Mouse (Mus musculus) midbrain, embryonic 16.5 days (tissue): Measurements from ENCODE around the gene Gm12887. TPM values are rescaled to one million over a fixed set of nuclear protein-coding genes. Genes with fewer than 3 reads are reported as not detected.

Experiments
- ATAC-seq: fragments of 200-750 bp; cut with Nextera tagmentation; 2 replicates; pipeline ENCODE4 v1.8.0; 2017; ENCODE audit warnings: moderate TSS enrichment
- H3K27ac ChIP-seq: fragments of 300-500 bp; sonication (generic); 2 replicates; pipeline ENCODE4 v1.5.1; 2014; ENCODE audit warnings: mild to moderate bottlenecking, low read length, mixed read lengths
- H3K27me3 ChIP-seq: fragments of 300-500 bp; sonication (generic); 2 replicates; pipeline ENCODE4 v1.6.1; 2014; ENCODE audit warnings: low read depth, low read length, mixed read lengths; ENCODE audit not compliant: control insufficient read depth, insufficient read depth
- H3K36me3 ChIP-seq: fragments of 300-500 bp; sonication (generic); 2 replicates; pipeline ENCODE4 v1.6.1; 2014; ENCODE audit warnings: mild to moderate bottlenecking, low read length, moderate library complexity, mixed read lengths; ENCODE audit not compliant: control insufficient read depth, insufficient read depth
- H3K4me1 ChIP-seq: fragments of 300-500 bp; sonication (generic); 2 replicates; pipeline ENCODE4 v1.6.1; 2014; ENCODE audit warnings: mild to moderate bottlenecking, low read length, mixed read lengths; ENCODE audit not compliant: control insufficient read depth, insufficient read depth
- H3K4me2 ChIP-seq: fragments of 300-500 bp; sonication (generic); 2 replicates; pipeline ENCODE4 v1.6.1; 2014; ENCODE audit warnings: mild to moderate bottlenecking, low read length, mixed read lengths
- H3K4me3 ChIP-seq: fragments of 300-500 bp; sonication (generic); 2 replicates; pipeline ENCODE4 v1.5.1; 2014; ENCODE audit warnings: low read depth, mild to moderate bottlenecking, low read length, moderate library complexity, mixed read lengths
- H3K9ac ChIP-seq: fragments of 300-500 bp; sonication (generic); 2 replicates; pipeline ENCODE4 v1.6.1; 2014; ENCODE audit warnings: low read depth, low read length, mixed read lengths
- H3K9me3 ChIP-seq: fragments of 300-500 bp; sonication (generic); replicated peaks from 2 replicates; pipeline ENCODE4 v1.6.1; 2014; ENCODE audit warnings: mild to moderate bottlenecking, low read length, mixed read lengths; ENCODE audit not compliant: control insufficient read depth, poor library complexity, severe bottlenecking
- WGBS: fragments of 180-500 bp; shearing (Covaris S2); extraction: QIAGEN DNeasy Blood & Tissue Kit; methylation state at CpG from one replicate; pipeline ENCODE4 v1.1.7; 2014; 5-methylcytosine and 5-hydroxymethylcytosine counted together
- polyA plus RNA-seq: library from polyadenylated mRNA; unstranded; fragments of >200 nt; fragmentation: Nextera tagmentation; extraction: Ambion mirVana; gene quantifications from 2 replicates; pipeline ENCODE4 v1.2.1, GENCODE M21; 2015

Gm12887 gene
- not detected in 2 replicates for polyA plus RNA-seq

- Histone ChIP-seq H3K4me1 (no peaks in the 10 kb centered on the region), H3K9me3 (peaks cover 33% of the 10 kb centered on the region), H3K27ac (no peak within 1 kb of the TSS), H3K4me3 (no peak within 1 kb of the TSS), H3K9ac (no peak within 1 kb of the TSS), H3K27me3 (no peaks in the 10 kb centered on the region), H3K36me3 (no peaks in the 10 kb centered on the region), H3K4me2 (no peak within 1 kb of the TSS)
- ATAC-seq = no peak
- 40% methylated on average over 2 of the region's 2 CpGs for WGBS
These were observed at the start of gene Gm12887 for GRCm38 (mm10) chr4:121622003-121622402. Gene Gm12887 (minus strand): TSS chr4:121622103.

GRCm38 (mm10) chr4:121657040-121657439 is 35.1 kb upstream of the Gm12887 start:
- ATAC-seq = no peak
- H3K36me3 ChIP-seq = no peaks in the 10 kb centered on the region
- no peaks in the 10 kb centered on the region for H3K27me3 ChIP-seq
- no peaks in the 10 kb centered on the region for H3K4me1 ChIP-seq
- H3K9ac ChIP-seq = no peak overlapping the region
- H3K4me3 ChIP-seq = no peak overlapping the region
- 76% methylated on average over 1 of the region's 1 CpGs for WGBS
- no peak overlapping the region for H3K4me2 ChIP-seq
- no peak overlapping the region for H3K27ac ChIP-seq
- peaks cover 10% of the 10 kb centered on the region for H3K9me3 ChIP-seq

Other genes with a start within 250 kb of the Gm12887 start
- not detected in 2 replicates for gene Gm12886, start 199.0 kb downstream of the Gm12887 start, polyA plus RNA-seq